Mouse (Mus musculus) erythroblast, embryonic 14.5 days (primary cell): Measurements from ENCODE around the gene Man1c1.

Experiments
- GATA1 ChIP-seq: IDR thresholded peaks from 2 replicates; pipeline ENCODE4 v1.6.1; 2012; ENCODE audit warnings: low read length, inconsistent platforms, mixed read lengths
- TAL1 ChIP-seq: IDR thresholded peaks from 3 replicates; pipeline ENCODE4 v1.6.1; 2012; ENCODE audit warnings: low read length, inconsistent platforms, mixed read lengths

DNA sequence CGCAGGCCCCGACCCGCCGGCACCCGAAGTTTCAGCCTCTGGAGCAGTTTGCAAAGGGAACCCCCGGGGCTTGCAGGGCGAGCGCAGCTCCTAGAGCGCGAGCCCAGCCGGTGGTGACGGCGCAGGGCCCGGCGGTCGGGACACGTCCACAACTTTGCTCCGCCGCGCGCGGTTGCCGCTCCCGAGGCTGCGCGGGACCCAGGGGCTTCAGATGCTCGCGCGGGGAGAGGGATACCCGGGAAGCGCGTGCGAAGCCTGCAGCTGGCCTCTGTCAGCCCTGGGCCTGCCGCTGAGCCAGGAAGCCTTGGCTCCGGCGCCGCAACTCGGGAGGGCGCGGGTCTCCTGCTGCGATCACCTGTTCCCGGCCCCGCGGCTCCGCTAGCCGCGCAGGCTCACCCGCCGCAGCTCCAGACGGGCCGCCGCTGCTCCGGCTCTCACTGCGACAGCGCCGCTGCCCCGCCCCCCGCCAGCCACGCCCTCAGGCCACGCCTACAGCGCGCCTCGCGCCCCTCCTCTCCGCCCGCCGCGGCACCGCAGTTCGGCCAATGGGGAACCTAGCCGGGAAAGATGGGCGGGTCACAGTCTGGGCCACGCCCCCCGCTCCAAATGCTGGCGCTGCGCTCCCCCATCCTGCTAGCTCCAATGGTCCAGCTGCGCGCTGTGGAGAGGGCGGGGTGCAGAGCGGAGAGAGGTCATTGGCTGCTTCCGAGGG, at the start of gene Man1c1:
- TF ChIP-seq GATA1 (no peak), TAL1 (no peak)
